Mouse (Mus musculus) heart, adult 18-20 months (tissue): Measurements from ENCODE around the gene Rnf103. TPM values are rescaled to one million over a fixed set of nuclear protein-coding genes. Genes with fewer than 3 reads are reported as not detected.

ENCODE experiments used
- DNase-seq, 2 experiments: peaks; one replicate each; pipeline ENCODE4 v3.0.0; 2021 to 2022; ENCODE audit warnings: mixed read lengths in 1 of 2
- total RNA-seq, 2 experiments: library from RNA; stranded (reverse); gene quantifications; 2 replicates each; pipeline ENCODE4 v1.2.3; 2021

The Rnf103 gene
- total RNA-seq, 2 experiments from 2014 or later: 24.5 to 25.0 TPM

DNA sequence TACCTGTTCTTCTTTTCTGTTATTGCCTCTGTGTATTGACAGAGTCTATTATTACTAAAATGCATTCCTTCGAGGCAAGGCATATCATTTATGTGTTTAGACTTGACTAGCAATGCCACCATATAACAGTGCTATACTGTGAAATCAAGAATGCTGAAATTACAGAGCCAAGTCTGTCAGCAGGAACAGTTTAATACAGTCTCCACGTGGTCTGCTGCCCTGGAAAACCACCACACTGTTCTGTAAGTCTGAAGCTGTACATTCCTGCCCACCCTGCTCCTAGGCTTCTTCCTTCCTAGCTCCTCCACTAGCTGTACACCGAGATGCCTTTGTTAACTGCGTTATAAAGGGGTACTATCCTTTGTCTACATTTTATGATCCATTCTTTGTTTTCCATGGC, 1.6 kb upstream of the Rnf103 start:
- no peak for DNase-seq

DNA sequence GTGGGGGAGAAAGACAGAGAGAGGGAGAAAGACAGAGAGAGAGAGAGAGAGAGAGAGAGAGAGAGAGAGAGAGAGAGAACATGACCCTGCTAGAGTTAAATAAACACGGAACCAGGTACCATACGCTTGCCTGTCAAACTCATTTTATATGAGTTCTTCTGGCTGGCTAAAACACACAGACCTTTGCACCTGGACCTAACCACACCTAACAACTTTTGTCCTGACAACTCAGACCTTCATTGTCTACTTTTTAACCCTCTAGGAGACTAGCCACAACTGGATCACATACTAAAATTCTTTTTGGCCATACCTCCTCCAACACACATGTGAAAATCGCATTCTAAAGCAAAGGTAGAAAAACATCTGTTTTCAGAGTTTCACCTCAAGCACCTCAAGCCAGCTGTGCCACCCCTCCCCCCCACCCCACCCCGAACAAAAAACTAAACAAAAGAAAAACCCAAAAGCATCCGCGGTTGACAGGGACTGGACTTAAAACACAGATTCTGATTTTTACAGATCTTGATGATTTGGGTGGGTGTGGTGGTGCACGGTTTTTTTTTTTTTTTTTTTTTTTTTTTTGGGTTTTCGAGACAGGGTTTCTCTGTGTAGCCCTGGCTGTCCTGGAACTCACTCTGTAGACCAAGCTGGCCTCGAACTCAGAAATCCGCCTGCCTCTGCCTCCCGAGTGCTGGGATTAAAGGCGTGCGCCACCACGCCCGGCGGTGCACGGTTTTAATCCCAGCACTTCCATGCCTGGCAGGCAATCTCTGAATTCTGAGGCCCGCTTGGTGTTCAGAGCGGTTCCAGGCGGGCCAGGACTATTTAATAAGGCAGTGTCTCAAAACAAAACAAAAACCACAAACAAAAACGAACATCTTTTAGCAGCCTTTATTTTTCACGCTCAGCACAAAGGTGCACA, 679 bp upstream of the Rnf103 start:
- no peak for DNase-seq

DNA sequence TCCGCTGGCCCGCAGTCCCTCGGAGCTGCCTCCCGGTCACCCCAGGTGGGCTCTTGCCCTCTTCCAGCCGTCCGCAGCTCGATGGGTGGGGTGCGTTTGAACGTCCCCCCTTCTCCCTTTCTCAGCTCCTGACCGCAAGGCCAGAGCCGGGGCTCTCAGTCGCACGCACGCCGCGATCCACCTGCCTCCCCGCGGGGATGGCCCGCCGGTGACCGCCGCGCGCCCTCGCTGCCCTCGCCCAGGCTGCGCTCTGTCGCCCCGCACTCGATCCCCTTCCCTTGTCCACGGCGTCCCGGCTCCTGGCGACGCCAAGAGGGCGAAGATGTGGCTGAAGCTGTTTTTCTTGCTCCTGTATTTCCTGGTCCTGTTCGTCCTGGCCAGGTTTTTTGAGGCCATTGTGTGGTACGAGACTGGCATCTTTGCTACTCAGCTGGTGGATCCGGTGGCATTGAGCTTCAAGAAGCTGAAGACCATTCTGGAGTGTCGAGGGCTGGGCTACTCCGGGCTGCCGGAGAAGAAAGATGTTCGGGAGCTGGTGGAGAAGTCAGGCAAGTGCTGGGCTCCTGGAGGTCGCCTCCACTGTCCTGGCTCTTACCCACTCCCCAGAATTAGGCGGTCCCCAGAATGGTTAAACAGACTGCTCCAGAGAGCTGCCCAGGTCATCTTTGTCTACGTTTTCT, 787 bp downstream of the Rnf103 start:
- peak; percentile 48 to 72 for DNase-seq

DNA sequence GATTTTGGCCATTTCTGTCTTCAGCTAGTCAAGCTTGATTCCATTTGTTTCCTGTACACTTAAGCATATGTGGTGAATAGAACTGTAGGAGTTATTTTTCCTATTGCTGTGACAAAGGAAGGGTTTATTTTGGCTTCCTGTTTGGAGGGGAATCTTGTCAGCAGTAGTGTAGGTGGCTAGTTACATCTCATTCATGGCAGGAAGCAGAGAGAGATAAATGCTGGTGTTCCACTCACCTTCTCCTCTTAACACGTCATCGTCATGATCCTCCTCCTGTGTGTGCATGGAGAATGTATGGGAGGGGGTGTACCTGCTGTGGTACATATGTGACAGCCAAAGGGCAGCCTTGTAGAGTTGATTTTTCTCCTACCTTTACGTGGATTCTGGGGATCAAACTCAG, 6.9 kb downstream of the Rnf103 start:
- no peak for DNase-seq

DNA sequence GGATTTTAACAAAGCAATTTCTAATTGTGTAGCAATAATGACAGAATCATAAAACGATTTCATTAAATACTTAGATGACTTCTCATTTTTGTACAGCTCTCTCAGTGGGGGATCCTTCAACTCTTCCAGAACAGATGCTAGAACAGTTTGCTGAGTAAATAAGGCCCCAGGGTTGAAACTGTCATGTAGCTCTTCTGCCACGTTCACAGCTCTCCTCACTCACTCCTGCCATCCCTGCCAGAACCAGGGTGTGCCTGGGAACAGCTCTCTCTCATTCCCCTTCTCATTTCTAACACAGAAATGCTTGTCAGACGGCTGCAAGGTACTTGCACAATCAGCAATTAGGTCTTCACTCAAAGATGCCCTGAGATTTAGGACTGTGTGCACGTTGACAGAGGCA, 9.3 kb downstream of the Rnf103 start:
- no peak for DNase-seq

DNA sequence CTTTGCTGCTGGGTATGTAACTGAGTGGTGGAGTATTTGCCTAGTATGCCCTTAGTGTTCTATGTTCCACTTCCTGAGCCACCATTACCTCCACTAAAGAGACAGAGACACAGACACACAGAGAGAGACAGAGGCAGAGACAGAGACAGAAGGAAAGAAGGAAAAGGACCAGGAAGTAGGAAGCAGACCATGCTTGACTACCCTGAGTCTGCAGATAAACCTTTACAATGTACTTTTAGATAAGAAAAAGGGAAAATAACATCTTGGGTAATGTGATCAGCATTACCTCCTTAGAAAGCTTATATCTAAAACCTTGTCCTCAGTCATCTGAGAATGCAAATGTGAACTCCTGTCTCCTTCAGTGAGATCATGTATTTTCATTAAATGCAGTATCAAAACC, 10.0 kb downstream of the Rnf103 start:
- DNase-seq: no peak

DNA sequence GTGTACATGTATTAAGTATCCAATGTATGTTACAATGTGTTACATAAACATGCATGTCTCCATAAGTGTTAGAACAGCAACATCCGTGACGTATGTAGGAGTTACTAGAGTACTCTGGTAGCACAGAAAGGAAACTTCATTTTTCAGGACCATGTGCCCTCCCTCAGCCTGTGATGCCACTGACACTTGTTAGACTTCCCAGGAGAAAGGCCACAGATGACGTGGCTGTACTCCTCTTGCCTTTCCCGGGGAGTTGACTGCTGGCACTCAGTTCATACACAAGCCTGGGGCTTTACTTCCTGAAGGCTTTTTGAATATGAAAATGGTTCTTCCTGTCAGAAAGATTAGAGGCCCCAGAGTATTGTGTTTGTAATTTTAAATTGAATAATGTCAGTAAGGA, 10.4 kb downstream of the Rnf103 start:
- DNase-seq: peak in 1 of 2 experiments; percentile 7

DNA sequence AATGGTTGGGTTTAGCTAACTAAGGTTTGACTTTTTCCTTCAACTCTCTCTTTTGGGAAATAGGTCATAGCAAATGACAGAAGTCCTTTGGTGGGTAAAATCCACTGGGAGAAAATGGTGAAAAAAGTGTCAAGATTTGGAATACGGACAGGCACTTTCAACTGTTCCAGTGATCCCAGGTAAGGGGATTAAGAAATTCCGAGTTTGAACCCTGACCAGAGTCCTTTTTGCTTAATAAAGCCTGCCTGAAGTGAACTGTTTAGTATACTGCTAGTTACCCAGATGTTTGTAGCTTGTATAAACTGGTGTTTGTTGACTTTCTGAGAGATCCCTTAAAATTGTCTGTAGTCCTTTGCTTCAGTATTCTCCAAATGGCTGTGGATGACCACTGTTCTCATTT, 12.0 kb downstream of the Rnf103 start:
- DNase-seq: no peak

DNA sequence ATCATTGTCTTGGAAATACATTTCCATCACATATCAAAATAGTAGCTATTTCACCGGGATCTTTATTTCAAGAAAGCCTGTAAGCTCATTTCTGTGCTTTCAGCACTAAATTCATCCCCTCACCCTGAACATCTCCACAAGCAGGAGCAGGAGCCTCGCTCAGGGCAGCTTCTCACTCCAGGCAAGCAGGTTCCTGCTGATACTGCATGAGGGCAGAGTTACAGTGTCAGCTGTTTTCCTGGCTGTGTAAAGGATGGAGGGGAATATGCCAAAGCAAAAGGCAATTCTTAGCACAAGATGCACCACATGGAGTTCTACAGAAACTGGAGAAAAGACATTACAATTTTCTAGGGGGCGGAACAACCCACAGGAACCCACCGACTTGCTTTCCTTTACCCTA, 25.8 kb downstream of the Rnf103 start:
- DNase-seq: no peak

DNA sequence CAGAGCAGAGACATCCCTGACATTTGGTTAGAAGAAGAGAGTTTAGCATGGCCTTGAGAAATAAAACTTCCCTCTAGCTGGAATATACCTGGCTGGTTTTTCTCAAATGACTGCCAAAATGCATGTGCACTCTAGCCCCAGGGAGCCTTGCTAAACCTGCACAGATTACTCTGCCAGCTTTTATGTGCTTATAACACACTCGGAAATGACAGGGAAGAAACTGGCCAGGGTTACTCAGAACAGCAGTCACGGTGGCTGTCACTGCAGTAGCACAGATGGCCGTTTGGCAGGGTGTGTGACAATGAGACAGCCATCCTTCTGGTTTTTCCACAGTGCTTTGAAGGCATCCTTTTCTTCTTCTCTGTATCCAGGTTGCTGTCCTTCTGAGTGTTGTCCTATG, 31.9 kb downstream of the Rnf103 start:
- no peak for DNase-seq

DNA sequence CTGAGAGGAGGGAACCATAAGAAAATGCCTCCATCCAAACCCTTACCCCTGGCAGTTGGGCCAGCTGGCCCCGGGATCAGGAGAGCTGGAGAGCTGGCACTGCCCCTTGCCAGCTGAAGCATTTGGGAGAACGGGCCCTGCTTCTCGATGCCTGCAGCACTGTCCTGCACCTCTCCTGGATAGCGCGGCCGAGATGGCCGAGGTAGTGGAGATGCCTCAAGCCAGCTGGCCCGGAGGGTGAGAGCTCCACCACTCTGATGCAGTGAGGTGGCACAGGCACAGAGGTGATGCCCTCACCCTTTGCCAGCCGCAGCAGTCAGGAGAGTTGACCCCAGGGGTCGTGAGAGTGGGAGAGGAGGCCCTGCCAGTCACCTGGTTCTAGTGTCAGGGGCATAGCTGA, 33.4 kb downstream of the Rnf103 start:
- DNase-seq: no peak

DNA sequence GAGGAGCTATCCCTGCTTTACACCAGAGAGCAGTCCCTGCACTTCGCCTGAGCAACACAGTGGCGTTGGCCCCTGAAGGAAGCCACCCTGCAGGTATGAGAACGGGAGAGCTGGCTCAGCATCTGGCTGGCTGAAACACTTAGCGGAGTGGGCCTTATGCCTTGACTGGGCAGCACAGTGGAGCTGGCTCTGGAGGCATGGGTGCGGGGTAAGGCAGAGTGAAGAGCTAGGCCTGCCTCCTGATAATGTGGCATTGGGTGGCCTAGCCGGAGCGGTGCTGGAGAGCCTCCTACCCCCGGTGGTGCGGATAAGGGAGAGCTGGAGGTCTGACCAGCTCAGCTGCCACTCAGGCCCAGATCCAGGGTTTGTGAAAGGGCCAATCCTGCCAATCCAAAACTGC, 34.1 kb downstream of the Rnf103 start:
- DNase-seq: no peak

DNA sequence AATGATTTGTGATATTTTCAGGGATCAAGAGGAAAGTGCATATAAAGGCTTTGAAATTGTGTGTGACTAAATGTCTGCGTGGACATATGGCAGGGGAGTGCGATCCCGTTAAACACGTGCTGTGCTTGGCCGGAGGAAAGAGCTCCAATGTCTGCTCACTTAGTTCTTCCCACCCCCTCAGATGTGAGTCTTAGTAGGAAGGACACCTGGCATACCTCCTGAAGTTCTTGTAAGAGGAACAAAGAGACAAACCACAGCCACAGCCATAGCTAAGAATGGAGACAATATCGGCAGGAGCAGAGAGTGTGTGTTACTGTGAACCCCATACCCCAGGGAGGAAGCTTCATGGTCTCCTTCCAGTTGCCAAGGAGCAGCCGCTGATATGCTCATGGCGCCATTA, 36.5 kb downstream of the Rnf103 start:
- no peak for DNase-seq

DNA sequence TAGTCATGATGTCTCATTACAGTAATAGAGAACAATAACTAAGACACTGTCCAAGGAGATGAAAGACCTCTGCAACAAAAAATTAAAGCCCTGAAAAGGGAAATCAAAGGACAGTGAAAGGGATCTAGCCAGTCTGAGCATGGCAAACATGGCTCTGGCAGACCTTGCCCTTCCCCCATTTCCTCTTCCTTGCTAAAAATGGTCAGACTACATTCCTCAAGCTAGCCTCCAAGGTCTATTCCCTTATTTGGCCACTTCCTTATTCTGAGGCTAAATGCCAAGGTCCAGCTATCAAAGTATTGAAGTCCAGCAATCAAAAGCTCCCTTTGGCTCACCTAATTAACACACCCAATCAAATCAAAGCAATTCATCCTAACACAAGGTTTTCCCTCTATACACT, 43.6 kb downstream of the Rnf103 start:
- DNase-seq: peak in 1 of 2 experiments; percentile 23

DNA sequence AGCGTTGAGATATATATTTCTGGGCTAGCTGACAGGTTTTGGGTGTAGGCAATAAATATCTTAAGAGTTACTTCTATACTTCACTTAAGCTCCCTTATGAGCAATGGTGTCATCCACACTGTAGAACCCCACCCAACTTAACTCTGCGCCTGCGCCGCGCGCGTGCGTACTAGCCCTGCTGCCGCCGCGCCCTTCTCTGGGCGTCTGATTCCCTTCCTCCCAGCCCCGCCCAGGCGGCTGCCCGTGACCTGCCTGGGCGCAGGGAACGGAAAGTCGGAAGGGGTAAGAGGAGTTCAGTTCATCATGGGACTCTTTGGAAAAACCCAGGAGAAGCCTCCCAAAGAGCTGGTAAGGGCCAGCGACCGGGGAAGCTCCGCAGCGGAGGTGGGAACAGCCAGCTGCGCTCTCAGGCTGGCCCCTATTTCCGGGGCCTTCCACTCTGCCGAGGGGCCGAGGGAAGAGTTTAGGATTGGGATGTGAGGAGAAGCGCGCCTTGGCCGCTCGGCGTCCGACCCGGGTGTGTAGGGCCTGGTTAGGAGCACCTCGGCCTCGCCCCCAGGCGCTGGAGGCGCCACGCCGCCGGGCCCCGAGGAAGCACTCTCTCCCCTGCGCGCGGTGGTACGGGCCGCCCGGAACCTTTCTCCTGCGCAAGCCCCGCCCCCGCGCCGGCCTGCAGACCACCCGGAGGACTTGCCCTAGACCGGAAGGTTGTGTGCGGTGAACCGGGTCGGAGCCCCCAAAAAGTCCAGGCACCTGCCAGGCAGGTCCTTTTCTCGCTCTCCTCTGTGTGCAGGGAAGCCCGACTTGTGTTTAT, 50.2 kb downstream of the Rnf103 start, which contains the start of gene Chmp3:
Chmp3 (plus strand) TSS at position 112 of the 814 bp plus-strand sequence.
- peak; percentile 97 to 99 for DNase-seq

DNA sequence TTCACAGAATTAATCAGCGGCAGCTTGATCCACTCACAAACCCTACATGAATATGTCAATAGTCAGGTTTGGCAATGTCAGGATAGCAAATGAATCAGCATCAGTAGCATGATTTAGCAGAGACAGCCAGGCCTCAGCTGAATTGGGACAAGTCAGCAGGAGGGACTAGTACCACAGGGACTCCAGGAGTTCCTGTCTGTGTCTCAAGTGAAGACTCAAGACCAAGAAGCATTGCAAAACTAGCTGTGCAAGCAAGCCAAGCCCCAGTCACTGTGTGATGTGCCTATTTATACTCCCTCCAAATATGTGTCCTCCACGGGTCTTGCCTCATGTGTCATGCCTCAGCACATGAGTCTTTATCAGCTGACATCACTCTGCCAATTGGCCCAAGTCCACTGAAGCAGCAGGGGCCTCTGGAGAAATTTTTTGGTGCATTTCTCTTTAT, 61.8 kb downstream of the Rnf103 start:
- peak; percentile 60 for DNase-seq

DNA sequence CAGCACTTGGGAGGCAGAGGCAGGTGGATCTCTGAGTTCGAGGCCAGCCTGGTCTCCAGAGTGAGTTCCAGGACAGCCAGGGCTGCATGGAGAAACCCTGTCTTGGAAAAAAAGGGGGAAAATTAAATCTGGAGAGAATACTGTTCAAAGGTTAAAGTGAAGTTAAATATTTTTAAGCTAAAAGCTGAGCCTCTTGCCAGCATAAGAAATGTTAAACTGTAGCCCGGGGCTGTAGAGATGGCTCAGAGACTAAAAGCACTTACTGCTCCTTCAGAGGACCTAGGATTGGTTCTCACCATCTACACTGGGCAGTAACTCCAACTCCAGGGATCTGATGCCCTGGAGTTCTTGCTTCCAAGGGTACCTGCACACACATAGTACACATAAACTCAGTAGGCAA, 63.1 kb downstream of the Rnf103 start:
- no peak for DNase-seq

Other genes with a start within 250 kb of the Rnf103 start
- gene Krcc1, start 222.2 kb upstream of the Rnf103 start, total RNA-seq: 10 to 100 TPM; 60.6 to 63.9 TPM
- 100 to 1,000 TPM; 337 to 360 TPM for gene Smyd1, start 171.7 kb upstream of the Rnf103 start, total RNA-seq
- 1 to 10 TPM in 1 of 2 experiments, not detected in 1; 1.8 TPM for gene Cd8b1, start 171.1 kb upstream of the Rnf103 start, total RNA-seq
- gene Cd8a, start 120.5 kb upstream of the Rnf103 start, total RNA-seq: 1 to 10 TPM in 1 of 2 experiments, under 1 TPM in 1; 0.20 to 2.6 TPM
- 10 to 100 TPM; 66.8 to 74.7 TPM for gene Rmnd5a, start 53.3 kb upstream of the Rnf103 start, total RNA-seq
- gene Chmp3, start 49.9 kb downstream of the Rnf103 start, total RNA-seq: 10 to 100 TPM; 52.0 to 56.6 TPM
- 10 to 100 TPM; 17.4 to 21.0 TPM for gene Kdm3a, start 139.1 kb downstream of the Rnf103 start, total RNA-seq
- 10 to 100 TPM; 19.0 to 20.2 TPM for gene Reep1, start 213.7 kb downstream of the Rnf103 start, total RNA-seq